Mouse (Mus musculus): ENCODE measurements at regions not wholly inside any gene's neighbourhood (a gene's known extent, or its start where the extent isn't known, plus 50 kb on each side); places are given as distances from the start of the nearest gene placed in this dataset.

GRCm38 (mm10) chr16:76866465-76866802 is 147.1 kb upstream of the Usp25 start:
- TF ChIP-seq CTCF (IDR thresholded peaks at IDR 0.05; ENCODE audit: borderline replicate concordance, extremely low read depth, insufficient read depth, insufficient read length), result no peak
- no peak for TF ChIP-seq POLR2A (IDR thresholded peaks at IDR 0.05; ENCODE audit: borderline replicate concordance, extremely low read depth, insufficient read depth, insufficient read length, poor library complexity, severe bottlenecking)

Measured in brain, embryonic 14.5 days (tissue).